Mouse (Mus musculus): ENCODE data around the gene Lhcgr.

- TF ChIP-seq CTCF (IDR thresholded peaks at IDR 0.05) (no peak), EP300 (IDR thresholded peaks at IDR 0.05; ENCODE audit: insufficient read depth, low read depth, low read length) (no peak), POLR2A (IDR thresholded peaks at IDR 0.05; ENCODE audit: insufficient read depth, low read depth, low read length) (no peak)
Measured at GRCm38 (mm10) chr17:88810807-88811206, 19.0 kb upstream of the Lhcgr start.

Measured in heart, adult 2 months (tissue).